Mouse (Mus musculus) left cerebral cortex, postnatal 14 days (tissue): ENCODE results near the gene Dnal1. TPM values are rescaled to one million over a fixed set of nuclear protein-coding genes. Genes with fewer than 3 reads are reported as not detected.
A peak's percentile ranks its signal among the peaks of the same experiment; 100 is the strongest.

Experiments used
- DNase-seq, 2 experiments: peaks; one replicate each; pipeline ENCODE4 v3.0.0; 2021 to 2022; ENCODE audit warnings: low spot score in 2 of 2, mixed read lengths in 1 of 2
- intact Hi-C: fragments of 180-260 bp; cut with DNase I; formaldehyde crosslinking; loops from one replicate; pipeline ENCODE4 v1.15.1; 2025
- total RNA-seq, 2 experiments: library from RNA; stranded (reverse); gene quantifications; 2 replicates each; pipeline ENCODE4 v1.2.3; 2021

The Dnal1 gene
- total RNA-seq, 2 experiments from 2014 or later, result 102 to 106 TPM

DNA sequence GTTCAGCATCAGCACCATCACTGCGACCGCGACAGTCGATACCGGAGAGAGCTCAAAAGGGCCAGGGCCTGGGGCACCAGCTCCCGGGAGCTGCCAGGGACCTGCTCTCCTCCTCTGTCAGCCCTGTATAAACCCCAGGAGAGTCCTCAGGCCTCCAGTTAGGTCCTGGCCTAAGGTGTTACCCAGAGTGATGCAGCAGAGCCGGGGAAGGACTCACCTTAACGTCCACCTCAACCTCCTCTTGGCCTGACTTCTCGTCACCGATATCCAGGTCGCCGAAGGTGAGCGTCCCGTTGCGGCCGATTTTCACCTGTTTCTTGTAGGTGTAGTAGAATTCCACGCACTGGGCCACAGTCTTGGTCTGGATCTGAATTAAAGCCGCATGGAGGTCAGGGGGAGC is 42.0 kb downstream of the Dnal1 start:
- no peak for DNase-seq
- intact Hi-C loops, result no loop called here

DNA sequence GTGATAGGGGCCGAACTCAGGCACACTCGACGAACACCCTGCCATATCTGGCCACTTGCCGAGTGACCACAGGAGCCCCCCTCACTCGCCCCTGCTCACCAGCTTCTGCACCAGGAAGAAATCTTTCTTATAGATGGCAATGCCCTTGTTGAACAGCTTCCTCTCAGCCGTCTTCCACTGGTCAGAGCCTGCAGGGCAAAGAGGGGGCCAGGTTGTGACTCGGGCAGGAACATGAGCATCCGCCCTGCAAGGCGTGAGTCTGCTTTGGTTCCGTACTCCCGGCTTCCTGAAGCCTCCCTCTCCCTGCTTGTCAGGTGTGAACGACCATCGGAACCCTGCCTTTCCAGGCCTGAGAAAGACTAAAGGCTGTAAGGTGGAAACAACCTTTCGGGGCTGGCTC is 44.0 kb downstream of the Dnal1 start:
- no peak for DNase-seq
- intact Hi-C loops, result no loop called here

DNA sequence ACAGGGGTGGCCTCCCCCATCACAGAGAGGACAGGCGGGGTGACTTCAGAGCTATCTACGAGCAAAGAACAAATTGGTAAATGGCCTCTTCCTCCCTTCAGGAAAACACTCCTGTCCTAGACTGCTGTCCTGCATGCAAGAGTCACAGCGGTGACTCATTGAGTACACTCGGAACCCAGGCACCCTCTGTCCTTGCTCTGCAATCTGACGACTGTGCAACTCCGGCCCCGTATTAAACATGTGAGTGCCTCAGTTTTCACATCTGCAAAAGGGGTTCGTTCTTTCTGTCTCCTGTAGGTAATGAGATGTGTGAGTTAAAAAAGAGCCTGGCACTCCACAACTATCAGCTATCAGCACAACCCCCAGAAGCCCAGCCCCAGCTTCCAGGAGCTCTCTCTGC is 46.3 kb downstream of the Dnal1 start:
- no peak for DNase-seq
- intact Hi-C loops, result loop anchor here (2.0 kb wide), 1 partner anchor 88 kb away; no protein-coding TSS in a partner anchor

- DNase-seq, result no peak
- intact Hi-C loops, result loop anchor here (2.0 kb wide), 1 partner anchor 88 kb away; no protein-coding TSS in a partner anchor
Measured at GRCm38 (mm10) chr12:84161116-84161515, 47.0 kb downstream of the Dnal1 start.

- no peak for DNase-seq
- intact Hi-C loops, result loop anchor here (2.0 kb wide), 1 partner anchor 87 kb away; no protein-coding TSS in a partner anchor
Measured at GRCm38 (mm10) chr12:84161616-84162433, 47.7 kb downstream of the Dnal1 start.

DNA sequence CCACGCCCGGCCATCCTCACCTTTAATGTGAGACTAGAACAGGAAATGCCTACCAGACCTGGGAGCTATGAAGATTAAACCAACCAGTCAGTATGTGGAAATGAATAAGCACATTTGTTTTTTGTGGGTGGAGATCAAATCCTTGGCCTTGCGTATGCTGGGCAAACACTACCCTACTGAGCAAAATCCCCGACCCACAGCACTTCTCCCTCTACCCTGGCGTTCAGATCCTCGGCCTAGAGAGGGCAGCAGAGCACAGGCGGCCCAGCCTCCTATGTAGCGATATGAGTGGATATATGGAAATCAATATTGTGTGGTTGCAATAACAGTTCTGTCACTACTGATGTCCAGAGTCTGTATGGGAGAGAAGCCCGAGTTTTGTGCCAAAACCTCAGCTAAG is 49.0 kb downstream of the Dnal1 start:
- no peak for DNase-seq
- intact Hi-C loops, result no loop called here

- no peak for DNase-seq
- intact Hi-C loops, result no loop called here
Measured at GRCm38 (mm10) chr12:84163586-84164110, 49.5 kb downstream of the Dnal1 start.

DNA sequence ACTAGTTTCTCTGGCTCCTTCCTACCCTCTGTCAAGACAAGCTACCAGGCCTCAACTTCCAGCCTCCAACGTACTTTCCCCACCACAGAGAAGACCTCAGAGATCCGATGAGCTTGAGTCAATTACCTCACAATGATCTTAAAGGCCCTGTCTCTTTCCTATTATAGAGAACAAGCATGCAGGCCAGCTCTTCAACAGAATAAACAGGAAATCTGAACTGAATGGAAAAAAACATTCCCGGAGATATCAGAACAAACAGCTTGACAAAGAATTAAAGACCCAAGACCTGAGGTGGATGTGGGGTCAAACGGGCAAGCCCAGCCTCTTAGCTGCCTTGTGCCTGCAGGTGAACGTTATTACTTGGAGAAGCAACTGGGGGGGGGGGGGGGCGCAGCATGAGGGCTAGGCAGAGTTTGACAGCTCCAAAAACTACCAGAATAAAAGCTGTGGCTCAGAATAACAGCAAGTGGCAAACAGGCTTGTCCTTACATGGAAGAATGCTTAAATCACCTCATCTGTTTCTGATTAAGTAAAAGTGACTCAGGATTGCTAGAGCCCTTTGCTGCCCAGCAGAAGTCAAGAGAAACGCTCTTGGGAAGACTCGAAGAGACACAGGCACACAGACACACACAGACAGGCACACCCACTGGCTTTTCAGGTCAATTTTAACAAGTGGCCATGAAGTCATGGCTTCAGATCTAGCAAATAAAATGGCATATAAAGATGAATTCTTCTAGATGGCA is 51.6 kb downstream of the Dnal1 start:
- DNase-seq, result no peak
- intact Hi-C loops, result no loop called here

- DNase-seq, result no peak
- intact Hi-C loops, result no loop called here
Measured at GRCm38 (mm10) chr12:84170610-84171009, 56.4 kb downstream of the Dnal1 start.

- no peak for DNase-seq
- intact Hi-C loops, result no loop called here
Measured at GRCm38 (mm10) chr12:84172216-84172615, 58.0 kb downstream of the Dnal1 start.

DNA sequence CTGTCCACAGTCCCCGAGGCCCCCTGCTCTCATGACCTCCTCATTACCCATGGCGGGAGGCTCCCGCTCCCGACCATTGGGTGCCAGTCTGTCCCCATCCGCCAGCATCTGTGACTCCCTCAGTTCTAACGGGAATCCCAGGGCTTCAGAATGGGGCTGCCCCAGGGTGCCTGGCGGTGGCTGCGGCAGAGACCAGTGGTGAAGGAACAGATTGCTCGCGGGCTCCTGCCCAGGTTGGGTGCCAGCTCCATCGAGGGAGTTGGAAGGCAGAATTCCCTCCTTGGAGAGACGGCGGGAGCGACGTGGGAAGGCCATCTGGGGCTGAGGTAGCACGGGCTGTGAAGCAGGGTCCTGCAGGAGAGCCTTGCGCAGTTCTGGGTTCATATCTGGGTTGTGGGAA is 58.7 kb downstream of the Dnal1 start:
- intact Hi-C loops, result no loop called here
- no peak for DNase-seq

DNA sequence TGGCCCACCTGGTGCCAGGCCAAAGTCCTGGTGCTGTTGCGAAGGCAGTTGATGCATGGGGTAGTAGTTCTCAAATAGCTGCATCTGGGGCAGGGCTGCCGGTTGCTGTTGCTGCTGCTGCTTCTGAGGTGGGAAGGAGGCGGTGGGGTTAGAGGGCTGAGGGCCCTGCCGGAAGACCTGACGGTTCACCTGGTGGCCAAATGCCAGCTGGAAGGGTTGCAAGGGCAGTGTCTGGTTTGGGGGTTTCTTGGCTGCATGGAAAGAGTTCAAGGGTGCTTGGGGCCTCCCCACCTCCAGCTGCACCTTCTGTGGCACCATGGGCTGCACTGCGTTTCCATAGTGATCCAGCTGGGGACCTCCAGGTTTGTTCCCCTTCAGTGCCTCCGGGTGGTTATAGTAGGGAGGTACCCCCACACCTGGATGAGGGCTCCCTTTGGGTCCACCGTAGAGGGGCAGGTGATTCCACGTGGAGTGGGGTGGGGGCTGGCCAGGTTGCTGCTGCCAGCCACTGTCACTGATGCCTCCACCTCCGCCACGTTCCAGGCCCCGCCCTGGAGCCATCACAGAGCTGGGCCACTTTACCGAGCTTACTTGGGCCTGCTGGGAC is 59.2 kb downstream of the Dnal1 start:
- intact Hi-C loops, result no loop called here
- no peak for DNase-seq

GRCm38 (mm10) chr12:84174190-84174811 is 60.1 kb downstream of the Dnal1 start:
- no peak for DNase-seq

GRCm38 (mm10) chr12:84174871-84175270 is 60.7 kb downstream of the Dnal1 start:
- intact Hi-C loops, result loop anchor here (5.0 kb wide), 1 partner anchor 42 kb away; the partner anchor contains the start of gene Elmsan1
- no peak for DNase-seq

More at GRCm38 (mm10) chr12:84174190-84174811, 60.1 kb downstream of the Dnal1 start:
- intact Hi-C loops, result no loop called here

- intact Hi-C loops, result loop anchor here (5.0 kb wide), 1 partner anchor 42 kb away; the partner anchor contains the start of gene Elmsan1
- DNase-seq, result peak; percentile 78 to 81
Measured at GRCm38 (mm10) chr12:84175659-84176061, 61.5 kb downstream of the Dnal1 start.

DNA sequence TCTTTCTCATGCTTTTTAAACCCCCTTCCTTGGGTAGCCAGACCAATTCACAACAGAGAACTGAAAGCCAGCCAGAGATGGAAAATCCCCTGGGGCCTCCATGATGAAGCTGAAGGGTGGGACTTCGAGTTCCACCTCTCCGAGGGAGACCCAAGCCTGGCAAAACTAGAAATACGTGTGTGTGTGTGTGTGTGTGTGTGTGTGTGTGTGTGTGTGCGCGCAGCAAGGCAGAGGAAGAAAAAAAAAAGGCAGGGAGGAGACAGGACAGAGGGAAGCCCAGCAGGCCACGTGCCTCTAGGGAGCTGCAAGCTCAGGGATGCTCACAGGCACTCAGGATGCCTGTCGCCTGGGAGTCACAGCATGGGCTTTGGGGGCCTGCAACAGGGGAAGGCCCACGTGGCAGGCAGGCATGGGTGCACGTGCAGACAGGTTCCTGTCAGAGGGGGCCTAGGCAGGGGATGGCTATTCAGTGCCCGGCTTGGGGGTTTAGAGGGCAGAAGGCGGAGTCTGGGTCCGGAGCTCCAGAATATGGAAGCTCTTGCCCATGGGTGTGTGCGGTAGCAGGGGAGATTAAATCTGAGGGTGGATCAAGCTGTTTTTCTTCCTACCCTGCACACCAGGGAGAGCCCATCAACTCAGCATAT is 62.1 kb downstream of the Dnal1 start:
- peak in 1 of 2 experiments; percentile 54 for DNase-seq
- intact Hi-C loops, result loop anchor here (5.0 kb wide), 1 partner anchor 41 kb away; the partner anchor contains the start of gene Elmsan1

- no peak for DNase-seq
- intact Hi-C loops, result loop anchor here (5.0 kb wide), 1 partner anchor 40 kb away; the partner anchor contains the start of gene Elmsan1
Measured at GRCm38 (mm10) chr12:84176886-84177765, 63.0 kb downstream of the Dnal1 start.

- no peak for DNase-seq
- intact Hi-C loops, result loop anchor here (5.0 kb wide), 1 partner anchor 39 kb away; the partner anchor contains the start of gene Elmsan1
Measured at GRCm38 (mm10) chr12:84178052-84178451, 63.9 kb downstream of the Dnal1 start.
